Mouse (Mus musculus) C2C12 (cell line): ENCODE measurements around the gene Rplp2. TPM values are rescaled to one million over a fixed set of nuclear protein-coding genes. Genes with fewer than 3 reads are reported as not detected.
"Not testable (repeated sequence)": the region's sequence is repeated elsewhere in the genome, so short reads cannot be mapped to it uniquely, and the experiment has no call there.

Source experiments
- H3K27me3 ChIP-seq: one replicate; pipeline ENCODE4 v1.6.1; 2011; ENCODE audit not compliant: control insufficient read depth, insufficient read depth, insufficient read length
- H3K36me3 ChIP-seq: one replicate; pipeline ENCODE4 v1.6.1; 2011; ENCODE audit not compliant: control insufficient read depth, insufficient read depth
- H3K4me3 ChIP-seq: one replicate; pipeline ENCODE4 v1.5.1; 2011; ENCODE audit warnings: mild to moderate bottlenecking, control low read depth; ENCODE audit not compliant: poor library complexity, insufficient read depth, severe bottlenecking
- H3K79me2 ChIP-seq: one replicate; pipeline ENCODE4 v1.6.1; 2011; ENCODE audit not compliant: control insufficient read depth, insufficient read depth
- H3K79me3 ChIP-seq: one replicate; pipeline ENCODE4 v1.6.1; 2011; ENCODE audit warnings: low read depth, control low read depth
- H3ac ChIP-seq: one replicate; pipeline ENCODE3; 2011; ENCODE audit warnings: low read depth; ENCODE audit not compliant: control insufficient read depth, insufficient read length
- CEBPB ChIP-seq: IDR thresholded peaks from one replicate; pipeline ENCODE4 v1.6.1; 2011; ENCODE audit warnings: low read depth, mild to moderate bottlenecking, control low read depth, moderate library complexity
- CTCF ChIP-seq: IDR thresholded peaks from one replicate; pipeline ENCODE4 v1.5.1; 2011; ENCODE audit not compliant: control insufficient read depth, insufficient read depth, insufficient read length
- FOSL1 ChIP-seq: IDR thresholded peaks from one replicate; pipeline ENCODE4 v1.8.0; 2011; ENCODE audit warnings: mild to moderate bottlenecking, low read length; ENCODE audit not compliant: poor library complexity, insufficient read depth, severe bottlenecking
- MAX ChIP-seq: IDR thresholded peaks from one replicate; pipeline ENCODE4 v1.6.1; 2011; ENCODE audit warnings: mild to moderate bottlenecking, control low read depth
- MYOD1 ChIP-seq: IDR thresholded peaks from one replicate; pipeline ENCODE4 v1.6.1; 2011; ENCODE audit warnings: low read depth; ENCODE audit not compliant: control insufficient read depth, insufficient read length
- MYOG ChIP-seq: IDR thresholded peaks from one replicate; pipeline ENCODE4 v1.6.1; 2011; ENCODE audit not compliant: control insufficient read depth, insufficient read length; ENCODE audit errors: extremely low read depth
- USF1 ChIP-seq: IDR thresholded peaks from one replicate; pipeline ENCODE4 v1.6.1; 2011; ENCODE audit warnings: low read depth, mild to moderate bottlenecking, control low read depth, moderate library complexity
- long read RNA-seq, 2 experiments: library from polyadenylated mRNA; unstranded; transcript quantifications; one replicate each; pipeline ENCODE4 v2.0.0; 2019 to 2020
- polyA plus RNA-seq: library from polyadenylated mRNA; unstranded; fragments of >200 nt; fragmentation: generic; extraction: Trizol; gene quantifications from one replicate; pipeline ENCODE4 v1.2.1, GENCODE M21; 2012; ENCODE audit warnings: missing spikeins

The Rplp2 gene
- polyA plus RNA-seq = 4,785 TPM
- long read RNA-seq, experiment 1, transcript Rplp2-202 (4 exons, 449 nt) = minor isoform, 53 of 783 reads
- long read RNA-seq, experiment 1, transcript Rplp2-201 (5 exons, 964 nt) = major isoform, 677 of 783 reads
- long read RNA-seq, experiment 1, partial matches to known transcripts = 2 of 783 reads
- long read RNA-seq, experiment 1, other reads (novel, unspliced or antisense) = 51 of 783 reads
- long read RNA-seq, experiment 2, transcript Rplp2-201 (5 exons, 964 nt) = major isoform, 289 of 311 reads
- long read RNA-seq, experiment 2, partial matches to known transcripts = 0 of 311 reads
- long read RNA-seq, experiment 2, other reads (novel, unspliced or antisense) = 18 of 311 reads

DNA sequence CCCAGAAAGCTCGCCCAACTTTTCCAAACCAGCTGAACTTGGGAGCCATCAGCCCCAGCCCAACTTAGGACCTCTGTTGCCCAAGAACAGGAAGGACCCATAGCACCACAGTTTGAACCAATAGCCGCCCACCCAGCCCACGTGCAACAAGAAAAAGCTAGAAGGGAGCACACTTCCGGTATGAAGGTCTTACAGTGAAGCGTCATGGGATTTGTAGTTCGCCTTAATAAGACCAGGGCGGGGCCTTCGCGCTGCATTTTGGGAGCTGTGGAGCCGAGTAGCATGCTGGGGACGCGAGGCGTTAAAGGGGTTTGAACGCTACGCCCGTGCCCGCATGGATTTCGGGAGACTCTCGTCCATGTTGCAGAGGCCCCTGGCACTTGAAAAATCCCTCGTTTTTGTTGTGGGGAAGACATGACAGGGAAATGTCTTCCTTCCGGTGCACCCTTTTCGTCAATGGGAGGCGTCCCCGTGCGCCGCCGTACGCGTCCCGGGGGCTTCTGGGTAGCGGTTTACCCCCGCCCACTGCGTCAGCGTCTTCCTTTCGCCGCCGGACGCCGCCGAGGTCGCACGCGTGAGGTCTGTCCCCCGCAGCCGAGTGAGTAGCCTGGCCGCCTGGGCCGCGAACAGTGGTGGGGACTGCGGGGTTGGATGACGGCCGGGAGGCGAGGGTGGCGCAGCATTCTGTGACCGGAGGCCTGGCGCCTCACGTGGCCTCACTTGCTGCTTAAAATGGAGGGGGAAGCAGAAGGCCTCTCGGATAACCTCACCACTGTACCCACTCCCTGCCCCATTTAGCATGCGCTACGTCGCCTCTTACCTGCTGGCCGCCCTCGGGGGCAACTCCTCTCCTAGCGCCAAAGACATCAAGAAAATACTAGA, at the start of gene Rplp2:
TSS of gene Rplp2 (plus strand) at position 261 of the 882 bp plus-strand sequence.
- Histone ChIP-seq H3K36me3 (peaks cover 43% of the 10 kb centered on the region), H3K79me3 (peaks cover 26% of the 10 kb centered on the region), H3ac (peak within 1 kb of the TSS; percentile 94), H3K79me2 (peaks cover 42% of the 10 kb centered on the region), H3K4me3 (peak within 1 kb of the TSS; percentile 64), H3K27me3 (no peaks in the 10 kb centered on the region)
- peak; percentile 79 for TF ChIP-seq USF1
- peak; percentile 24 for TF ChIP-seq CEBPB
- peak; percentile 81 for TF ChIP-seq MAX
- no peak for TF ChIP-seq FOSL1
- no peak for TF ChIP-seq MYOD1

DNA sequence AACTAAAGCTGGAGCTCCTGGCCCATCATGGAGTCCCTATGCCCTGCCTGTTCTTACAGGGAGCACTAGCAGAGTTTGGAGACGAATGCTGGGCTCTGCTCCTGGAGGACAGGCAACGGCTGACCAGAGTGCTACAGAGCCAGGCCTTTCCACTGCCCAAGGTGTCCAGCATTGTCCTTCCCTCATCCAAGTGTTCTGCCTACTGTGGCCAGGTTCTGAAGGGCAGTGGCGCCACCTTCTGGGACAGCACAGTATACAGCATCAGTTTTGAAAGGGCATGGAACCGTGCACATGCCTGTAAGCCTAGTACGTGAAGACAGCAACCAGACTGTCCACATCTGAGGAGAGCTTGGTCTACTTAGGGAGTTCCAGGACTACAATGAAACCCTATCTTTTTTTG, 43.9 kb upstream of the Rplp2 start:
- H3K27me3 ChIP-seq = no peaks in the 10 kb centered on the region
- H3K79me3 ChIP-seq = no peaks in the 10 kb centered on the region
- peaks cover 13% of the 10 kb centered on the region for H3K36me3 ChIP-seq
- no peak for TF ChIP-seq CEBPB
- TF ChIP-seq CTCF = peak; percentile 89
- H3ac ChIP-seq = no peak overlapping the region
- H3K4me3 ChIP-seq = no peak overlapping the region
- H3K79me2 ChIP-seq = no peaks in the 10 kb centered on the region

DNA sequence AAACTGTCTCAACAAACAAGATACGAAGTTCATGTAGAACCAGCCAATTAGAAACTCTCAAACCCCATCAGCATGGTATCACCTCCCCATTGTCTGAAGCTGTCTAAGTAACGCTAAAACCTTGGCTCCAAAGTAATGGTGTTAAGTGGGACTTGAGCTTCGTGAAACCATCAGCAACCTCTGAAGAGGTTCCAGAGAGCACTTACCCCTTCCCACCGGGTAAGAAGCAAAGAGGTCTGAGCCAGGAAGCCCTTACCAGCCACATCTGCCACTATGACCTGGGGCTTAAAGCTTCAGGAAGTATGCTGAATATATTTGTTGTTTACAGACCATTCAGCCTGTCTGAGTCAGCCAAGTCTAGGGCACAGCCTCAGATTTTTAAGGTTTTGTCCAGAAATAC, 41.7 kb upstream of the Rplp2 start:
- Histone ChIP-seq H3K27me3 (no peaks in the 10 kb centered on the region), H3ac (no peak overlapping the region), H3K4me3 (no peak overlapping the region), H3K79me3 (no peaks in the 10 kb centered on the region), H3K79me2 (no peaks in the 10 kb centered on the region), H3K36me3 (peaks cover 4% of the 10 kb centered on the region)
- TF ChIP-seq MYOG = no peak
- no peak for TF ChIP-seq MAX
- TF ChIP-seq FOSL1 = no peak
- TF ChIP-seq USF1 = no peak
- TF ChIP-seq MYOD1 = no peak
- TF ChIP-seq CEBPB = no peak
- TF ChIP-seq CTCF = no peak

DNA sequence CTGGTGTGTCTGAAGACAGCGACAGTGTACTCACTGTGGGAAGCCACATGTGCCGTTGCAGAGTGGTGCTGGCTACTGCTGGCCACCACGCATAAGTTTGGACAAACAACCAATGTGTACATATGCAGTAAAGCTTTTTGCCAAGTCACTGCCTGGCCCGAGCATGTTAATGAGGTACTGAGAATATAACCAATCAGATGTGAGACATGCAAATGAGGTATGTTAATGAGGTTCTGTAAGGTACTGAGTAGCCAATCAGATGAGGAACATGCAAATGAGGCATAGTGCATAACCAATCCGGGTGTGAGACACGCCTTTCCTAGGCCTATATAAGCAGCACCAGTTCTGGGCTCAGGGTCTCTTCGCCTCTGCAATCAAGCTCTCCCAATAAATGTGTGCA, 39.5 kb upstream of the Rplp2 start:
- H3K79me3 ChIP-seq, H3K4me3 ChIP-seq, H3ac ChIP-seq, H3K79me2 ChIP-seq, H3K36me3 ChIP-seq, H3K27me3 ChIP-seq: not testable (repeated sequence)

DNA sequence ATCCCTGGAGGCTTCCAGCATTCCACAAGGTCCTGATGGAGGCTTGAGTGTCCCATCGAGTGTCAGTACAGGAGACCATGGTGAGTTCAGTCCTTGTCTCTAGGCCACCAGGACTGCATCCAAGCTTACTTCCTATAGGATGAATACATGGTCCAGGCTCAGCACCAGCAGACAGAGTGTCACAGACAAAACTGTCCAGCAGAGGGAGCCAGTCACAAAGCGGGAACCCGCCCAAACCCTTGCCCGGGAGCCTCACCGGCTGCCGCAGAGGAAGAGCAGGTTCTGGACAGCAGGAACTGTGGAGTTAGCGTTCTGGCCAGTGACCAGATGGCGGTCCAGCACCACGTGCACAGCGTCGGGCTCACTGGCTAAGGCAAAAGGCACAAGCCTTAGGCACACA, 38.3 kb upstream of the Rplp2 start:
- no peaks in the 10 kb centered on the region for H3K36me3 ChIP-seq
- peaks cover 11% of the 10 kb centered on the region for H3K79me2 ChIP-seq
- no peak overlapping the region for H3K4me3 ChIP-seq
- H3K27me3 ChIP-seq = no peaks in the 10 kb centered on the region
- peak overlapping the region; percentile 10 for H3ac ChIP-seq
- TF ChIP-seq FOSL1 (no peak), CEBPB (no peak), MAX (no peak), USF1 (no peak), MYOD1 (no peak), CTCF (peak; percentile 55), MYOG (no peak)
- no peaks in the 10 kb centered on the region for H3K79me3 ChIP-seq

DNA sequence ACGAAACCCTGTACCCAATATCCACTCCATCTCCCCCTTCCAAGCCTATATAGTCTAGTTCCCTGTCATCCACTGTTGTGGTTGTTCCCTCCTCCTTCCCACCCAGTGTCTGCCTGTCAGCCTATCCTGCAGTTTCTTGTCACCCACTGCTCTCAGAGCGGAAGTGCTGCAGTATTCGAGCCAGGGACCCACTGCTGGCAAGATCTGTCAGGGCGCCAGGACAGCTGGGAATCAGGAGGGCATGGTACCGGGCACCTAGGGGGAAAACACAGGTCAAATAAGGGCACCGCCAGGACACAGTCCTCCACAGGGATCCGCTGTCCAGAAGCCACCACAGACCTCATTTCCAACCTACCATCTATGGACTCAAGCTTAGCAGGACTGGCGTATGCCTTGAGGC, 36.5 kb upstream of the Rplp2 start:
- H3K79me3 ChIP-seq = no peaks in the 10 kb centered on the region
- H3ac ChIP-seq = no peak overlapping the region
- no peak overlapping the region for H3K4me3 ChIP-seq
- peaks cover 11% of the 10 kb centered on the region for H3K79me2 ChIP-seq
- no peaks in the 10 kb centered on the region for H3K27me3 ChIP-seq
- no peaks in the 10 kb centered on the region for H3K36me3 ChIP-seq
- TF ChIP-seq CEBPB (no peak), MAX (no peak)
